Mouse (Mus musculus) T-cell, adult 2 months (primary cell): ENCODE results near the gene Slc24a2.

Experiments used
- DNase-seq: peaks from one replicate; pipeline ENCODE4 v3.0.0; 2022; ENCODE audit warnings: low spot score

Slc24a2 gene

GRCm38 (mm10) chr4:87043296-87043695 is 187.0 kb downstream of the Slc24a2 start:
- DNase-seq: no peak

DNA sequence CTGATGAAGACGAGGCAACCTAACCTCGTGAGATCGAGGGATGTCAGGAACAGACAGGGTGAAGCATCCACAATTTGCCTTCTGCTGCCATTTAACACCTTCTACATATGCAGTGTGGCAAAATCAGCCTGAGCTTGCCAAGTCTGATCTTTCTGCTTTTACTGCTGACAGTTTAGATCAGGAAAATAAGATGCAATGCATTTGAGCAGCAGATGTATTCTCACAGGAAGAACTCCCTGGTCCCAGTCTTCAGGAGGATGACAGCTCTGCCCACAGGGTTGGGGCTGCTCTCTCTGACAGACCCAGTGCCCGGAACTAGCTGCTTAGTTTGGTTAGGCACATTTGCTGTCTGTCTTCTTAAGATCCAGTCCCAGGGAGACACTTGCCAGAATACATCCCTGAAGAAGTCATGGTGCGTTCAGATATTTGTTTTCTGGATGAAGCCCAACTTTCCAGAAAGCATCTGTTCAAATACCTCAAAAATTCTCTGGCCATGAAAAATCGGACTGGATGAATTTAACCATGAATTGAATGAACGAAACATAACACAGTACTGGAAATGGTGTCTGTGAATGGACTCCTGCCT is 188.8 kb downstream of the Slc24a2 start:
- DNase-seq: no peak

- no peak for DNase-seq
Observed at GRCm38 (mm10) chr4:87037592-87037991, 192.7 kb downstream of the Slc24a2 start.

DNA sequence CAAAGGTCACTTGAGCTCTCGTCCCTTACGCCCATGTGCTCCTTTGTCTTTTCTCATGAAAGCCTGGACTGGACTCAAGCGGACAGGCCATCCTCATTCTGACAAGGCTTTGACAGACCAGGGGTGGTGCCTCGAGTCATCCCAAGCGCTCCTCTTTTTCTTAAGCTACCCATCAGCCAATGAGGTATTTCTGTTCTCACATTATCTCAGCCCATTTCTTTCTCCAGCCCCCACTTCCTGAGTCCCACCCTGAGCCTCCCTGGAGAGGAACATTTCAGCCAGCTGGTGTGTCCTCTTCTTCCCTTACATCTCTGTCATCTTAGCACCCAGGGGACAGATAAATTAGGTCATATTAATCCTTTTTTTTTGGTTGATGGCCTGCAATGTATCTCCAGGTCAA is 193.8 kb downstream of the Slc24a2 start:
- no peak for DNase-seq

DNA sequence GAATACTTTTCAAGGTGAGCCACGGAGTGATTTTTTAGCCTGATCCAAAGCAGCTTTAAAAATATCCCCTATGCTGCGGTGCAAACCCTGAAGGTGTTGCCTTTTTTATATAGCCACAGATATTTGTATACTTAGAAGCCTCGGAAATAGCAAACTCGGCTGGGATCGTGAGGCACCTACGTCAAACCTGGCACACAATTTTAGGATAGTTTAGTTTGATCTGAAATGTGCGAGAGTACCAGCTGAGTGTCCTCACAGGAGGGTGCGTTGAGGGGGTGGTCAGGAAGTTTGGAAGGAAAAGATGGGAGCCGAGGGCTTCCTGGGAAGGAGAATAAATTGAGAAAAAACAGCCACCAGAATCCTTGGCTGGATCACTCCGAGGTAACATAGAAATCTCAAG is 194.6 kb downstream of the Slc24a2 start:
- DNase-seq: no peak

DNA sequence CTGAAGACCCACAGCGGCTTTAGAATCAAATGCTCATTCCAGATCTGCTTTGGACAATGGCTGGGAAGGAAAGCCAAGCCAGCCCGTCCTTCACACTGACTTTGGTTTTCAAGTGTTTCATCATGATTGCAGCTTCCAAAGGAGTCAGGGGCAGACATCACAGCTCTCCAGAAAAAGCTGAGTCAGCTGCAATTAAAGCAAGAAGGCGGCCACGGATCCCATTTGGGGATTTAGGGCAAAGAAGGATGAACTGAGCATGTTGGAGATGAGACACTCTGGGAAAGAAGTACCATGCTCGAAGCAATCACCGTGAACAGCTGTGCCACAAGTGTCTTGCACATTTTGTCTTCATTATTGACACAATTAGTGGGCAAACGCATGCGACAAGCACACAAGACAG is 197.6 kb downstream of the Slc24a2 start:
- DNase-seq: no peak

GRCm38 (mm10) chr4:87031076-87031475 is 199.2 kb downstream of the Slc24a2 start:
- DNase-seq: no peak

DNA sequence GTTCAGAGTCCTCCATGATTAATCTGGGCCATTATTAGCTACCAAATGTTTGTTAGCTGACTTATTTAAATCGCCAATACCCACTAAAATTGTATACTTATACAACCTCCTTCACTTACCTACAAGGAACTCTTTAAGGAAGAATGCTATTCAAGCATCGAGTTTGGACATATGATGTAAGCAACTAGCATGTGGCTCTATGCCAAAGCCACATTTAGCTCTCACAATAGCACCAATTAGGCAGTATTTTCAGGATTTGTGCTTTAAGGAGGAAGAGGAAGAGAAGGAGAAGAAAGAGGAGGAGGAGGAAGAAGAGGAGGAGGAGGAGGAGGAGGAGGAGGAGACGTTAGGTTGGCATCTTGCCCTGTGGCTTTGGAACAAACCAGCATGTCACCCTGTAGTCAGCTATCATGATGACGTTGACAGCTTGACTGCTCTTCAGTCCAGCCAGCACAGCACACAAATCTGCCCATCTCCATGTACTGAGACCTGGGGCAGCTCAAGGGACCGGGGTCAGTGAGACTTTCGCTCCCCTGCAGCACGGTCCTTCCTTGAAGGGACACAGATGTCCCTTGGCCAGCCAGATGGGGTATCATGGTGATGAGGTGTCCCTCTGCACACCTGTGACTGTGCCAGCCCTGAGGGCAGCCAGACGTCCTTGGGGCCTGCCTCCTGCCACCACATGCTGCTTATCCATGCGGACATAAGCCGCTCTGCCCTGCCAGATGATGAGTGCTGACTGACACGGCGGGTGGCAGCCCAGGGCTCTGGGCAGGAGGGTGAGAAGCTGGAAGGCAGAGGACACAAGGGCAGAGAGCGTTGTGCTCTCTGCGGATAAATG is 203.7 kb downstream of the Slc24a2 start:
- no peak for DNase-seq

GRCm38 (mm10) chr4:87024556-87024955 is 205.7 kb downstream of the Slc24a2 start:
- DNase-seq: no peak

- DNase-seq: no peak
Observed at GRCm38 (mm10) chr4:87021542-87021941, 208.7 kb downstream of the Slc24a2 start.

GRCm38 (mm10) chr4:87019486-87020105 is 210.7 kb downstream of the Slc24a2 start:
- no peak for DNase-seq

DNA sequence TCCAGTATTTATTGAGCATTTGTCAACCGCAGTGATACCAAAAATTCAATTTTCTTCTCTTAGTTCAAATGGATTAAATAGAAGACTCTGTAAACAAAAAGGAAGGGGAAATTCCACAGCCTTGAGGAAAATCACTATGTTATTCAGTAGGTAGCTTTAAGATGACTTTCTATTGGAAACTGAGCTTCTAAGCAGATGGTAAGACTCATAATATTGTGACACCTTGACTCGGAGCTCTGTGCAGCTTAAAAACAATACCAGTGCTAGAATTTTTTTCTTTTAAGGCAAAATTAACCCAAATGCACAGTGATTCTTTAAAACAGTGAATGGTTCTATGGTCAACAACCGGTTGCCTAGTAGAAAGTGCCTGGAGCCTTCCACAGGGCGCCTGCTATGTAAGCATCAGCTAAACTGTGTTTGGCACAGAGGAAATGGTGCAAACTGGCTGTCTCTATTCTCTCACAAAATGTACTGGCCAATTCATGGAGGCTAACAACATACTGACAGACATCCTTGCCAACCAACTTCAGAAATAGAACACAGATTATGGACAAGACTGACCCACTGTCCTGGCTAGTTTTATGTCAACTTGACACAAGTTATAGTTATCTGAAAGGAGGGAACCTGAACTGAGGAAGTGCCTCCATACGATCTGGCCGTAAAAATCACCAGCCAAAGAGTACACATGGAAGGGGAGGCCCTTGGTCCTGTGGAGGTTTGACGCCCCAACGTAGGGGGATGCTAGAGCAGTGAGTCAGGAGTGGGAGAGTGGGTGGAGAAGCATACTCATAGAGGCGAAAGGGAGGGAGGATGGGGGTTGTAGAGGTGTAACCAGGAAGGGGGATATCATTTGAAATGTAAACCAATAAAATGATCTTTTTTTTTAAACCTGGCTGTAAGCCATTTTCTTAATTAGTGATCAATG is 211.9 kb downstream of the Slc24a2 start:
- DNase-seq: no peak

GRCm38 (mm10) chr4:87017464-87017863 is 212.8 kb downstream of the Slc24a2 start:
- DNase-seq: no peak

DNA sequence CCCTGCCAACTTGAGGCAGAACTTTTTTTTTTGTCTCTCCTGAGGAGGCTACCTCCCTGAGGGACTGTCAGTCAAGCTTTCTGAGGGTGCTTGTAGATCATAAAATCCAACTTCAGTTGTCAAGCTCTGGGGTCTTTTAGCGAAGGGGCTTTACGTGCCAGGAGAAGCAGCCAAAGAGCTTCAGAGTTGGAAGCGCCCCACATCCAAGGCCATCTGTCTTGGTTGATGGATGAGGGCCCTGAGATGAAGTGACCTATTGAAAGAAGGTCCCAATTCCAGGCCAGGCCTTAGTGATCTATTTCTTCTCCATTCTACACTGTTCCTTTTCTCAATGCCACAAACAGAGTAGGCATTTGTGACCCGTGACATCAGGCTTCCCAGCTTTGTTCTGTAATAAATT is 214.5 kb downstream of the Slc24a2 start:
- DNase-seq: no peak

DNA sequence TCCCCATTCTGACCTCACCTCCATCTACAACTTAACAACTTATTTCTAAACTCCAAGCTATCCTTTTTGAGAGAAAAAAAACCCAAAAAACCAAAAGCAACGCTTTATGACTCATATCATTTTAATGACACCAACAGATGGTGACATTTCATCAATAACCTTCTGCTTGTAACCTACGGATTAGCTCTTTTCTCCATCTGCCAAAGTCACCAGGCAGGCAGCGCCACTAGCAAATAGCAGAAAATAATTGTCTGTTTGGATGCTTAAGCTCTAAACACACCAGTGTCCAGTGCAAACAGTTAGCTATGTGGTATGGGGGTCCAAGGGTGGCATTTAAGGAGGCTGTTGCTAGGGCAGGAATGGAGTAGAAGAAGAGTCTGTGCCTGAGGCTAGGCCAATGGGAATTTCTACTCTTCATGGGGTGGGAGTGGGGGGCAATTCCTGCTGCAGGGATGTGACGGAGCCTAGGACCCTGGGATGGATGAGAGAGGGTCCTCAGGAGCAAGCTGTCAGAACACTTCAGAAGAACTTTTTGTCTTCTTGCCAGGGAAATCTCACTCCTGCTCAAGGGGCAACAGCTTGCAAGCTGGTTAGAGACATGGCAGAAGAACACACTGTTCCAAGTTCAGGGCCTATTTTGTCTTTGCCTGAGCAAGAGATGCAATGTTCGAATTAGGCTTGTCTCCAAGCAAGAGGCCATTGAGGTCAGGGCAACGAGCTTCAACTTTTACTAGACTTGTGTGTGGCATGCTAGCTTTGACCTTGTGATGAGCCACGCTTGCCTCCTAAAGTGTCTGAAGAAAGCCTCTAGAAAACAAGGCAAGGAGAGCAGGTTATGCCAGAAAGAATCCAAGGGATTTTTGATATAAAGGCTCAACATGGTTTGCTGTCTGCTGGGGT is 216.3 kb downstream of the Slc24a2 start:
- DNase-seq: no peak

- no peak for DNase-seq
Observed at GRCm38 (mm10) chr4:86992470-86992869, 237.8 kb downstream of the Slc24a2 start.

DNA sequence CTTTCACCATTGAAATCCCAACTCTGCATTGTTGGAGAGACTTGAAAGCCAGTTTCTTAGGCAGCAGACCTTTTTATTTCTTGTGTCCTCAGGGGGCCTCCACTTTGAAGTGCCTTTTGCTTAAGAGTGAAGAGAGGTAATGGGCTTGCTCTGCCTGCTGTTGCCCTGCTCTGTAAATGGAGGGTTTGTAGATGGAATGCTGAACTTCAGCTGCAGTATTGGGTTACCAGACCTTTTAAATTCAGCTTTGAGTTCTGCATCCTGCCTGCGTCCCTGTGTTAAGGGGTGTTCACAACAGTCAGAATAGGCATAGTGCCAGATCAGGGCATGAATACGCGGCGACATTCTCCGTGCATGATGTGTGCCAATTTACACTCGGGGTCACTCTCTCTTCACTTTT is 241.0 kb downstream of the Slc24a2 start:
- DNase-seq: no peak

DNA sequence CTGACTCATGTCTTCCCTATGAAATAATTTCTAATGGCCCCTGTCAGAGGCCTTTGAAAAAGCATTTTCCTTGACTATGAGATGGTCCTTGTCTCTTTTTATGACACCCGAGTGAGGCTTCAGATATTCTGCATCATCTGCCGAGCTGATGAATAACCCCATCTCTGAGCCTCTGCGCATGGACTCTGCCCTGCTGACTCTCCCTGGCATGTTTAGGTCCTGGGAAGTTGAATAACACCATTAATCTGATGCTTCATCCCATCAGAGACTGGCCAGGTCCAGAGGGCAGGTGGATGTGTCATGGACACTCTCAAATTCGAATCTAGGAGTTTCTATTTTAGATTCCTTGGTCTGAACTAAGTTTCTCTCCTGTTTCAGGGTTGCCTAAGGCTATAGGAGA is 242.4 kb downstream of the Slc24a2 start:
- no peak for DNase-seq

DNA sequence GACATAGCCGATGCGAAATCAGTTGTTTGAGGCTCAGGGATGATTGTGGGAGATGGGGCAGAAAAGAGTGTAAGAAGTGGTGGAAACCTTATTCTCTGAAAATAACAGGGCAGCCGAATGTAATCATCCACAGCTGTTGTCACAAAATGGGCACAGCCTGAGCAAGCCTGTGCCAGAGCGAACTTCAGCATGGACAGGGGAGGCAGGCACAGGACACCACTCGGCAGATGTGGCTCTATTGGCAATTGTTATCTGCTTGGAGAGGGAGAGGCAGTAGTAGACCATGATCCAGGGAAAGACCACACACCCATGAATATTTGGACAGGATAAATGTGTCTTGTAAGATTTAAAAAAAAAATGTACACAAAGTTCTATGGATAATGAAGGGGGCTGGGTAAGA is 253.0 kb downstream of the Slc24a2 start:
- DNase-seq: no peak

GRCm38 (mm10) chr4:86957576-86958411 is 272.5 kb downstream of the Slc24a2 start:
- DNase-seq: peak; percentile 5
